Mouse (Mus musculus) embryonic facial prominence, embryonic 12.5 days (tissue): ENCODE data around the gene Lhx4. TPM values are rescaled to one million over a fixed set of nuclear protein-coding genes. Genes with fewer than 3 reads are reported as not detected.
A peak's percentile ranks its signal among the peaks of the same experiment; 100 is the strongest.

Experiments
- ATAC-seq: fragments of 200-750 bp; cut with Nextera tagmentation; 2 replicates; pipeline ENCODE4 v1.8.0; 2017; ENCODE audit not compliant: insufficient number of reproducible peaks, insufficient read depth, low FRiP score, low TSS enrichment
- H3K27ac ChIP-seq: fragments of 300-500 bp; sonication (generic); 2 replicates; pipeline ENCODE4 v1.5.1; 2016; ENCODE audit warnings: mild to moderate bottlenecking
- H3K27me3 ChIP-seq: fragments of 300-500 bp; sonication (generic); 2 replicates; pipeline ENCODE4 v1.6.1; 2016; ENCODE audit warnings: mild to moderate bottlenecking, moderate library complexity
- H3K36me3 ChIP-seq: fragments of 300-500 bp; sonication (generic); 2 replicates; pipeline ENCODE4 v1.6.1; 2016; ENCODE audit warnings: mild to moderate bottlenecking
- H3K4me1 ChIP-seq: fragments of 300-500 bp; sonication (generic); 2 replicates; pipeline ENCODE4 v1.6.1; 2016
- H3K4me2 ChIP-seq: fragments of 300-500 bp; sonication (generic); replicated peaks from 2 replicates; pipeline ENCODE4 v1.6.1; 2016; ENCODE audit warnings: mild to moderate bottlenecking, moderate library complexity
- H3K4me3 ChIP-seq: fragments of 300-500 bp; sonication (generic); 2 replicates; pipeline ENCODE4 v1.5.1; 2016; ENCODE audit warnings: mild to moderate bottlenecking
- H3K9ac ChIP-seq: fragments of 300-500 bp; sonication (generic); 2 replicates; pipeline ENCODE4 v1.6.1; 2016; ENCODE audit warnings: mild to moderate bottlenecking, moderate library complexity
- H3K9me3 ChIP-seq: fragments of 300-500 bp; sonication (generic); 2 replicates; pipeline ENCODE4 v1.6.1; 2016; ENCODE audit warnings: mild to moderate bottlenecking, moderate library complexity
- WGBS: fragments of 180-500 bp; shearing (Covaris S2); methylation state at CpG from one replicate; pipeline ENCODE4 v1.1.7; 2016; 5-methylcytosine and 5-hydroxymethylcytosine counted together
- polyA plus RNA-seq: library from polyadenylated mRNA; unstranded; fragments of >200 nt; fragmentation: Nextera tagmentation; extraction: Ambion mirVana; gene quantifications from 2 replicates; pipeline ENCODE4 v1.2.1, GENCODE M21; 2016

Lhx4 gene
- polyA plus RNA-seq, 1 experiment from 2014 or later, result 0.14 TPM

DNA sequence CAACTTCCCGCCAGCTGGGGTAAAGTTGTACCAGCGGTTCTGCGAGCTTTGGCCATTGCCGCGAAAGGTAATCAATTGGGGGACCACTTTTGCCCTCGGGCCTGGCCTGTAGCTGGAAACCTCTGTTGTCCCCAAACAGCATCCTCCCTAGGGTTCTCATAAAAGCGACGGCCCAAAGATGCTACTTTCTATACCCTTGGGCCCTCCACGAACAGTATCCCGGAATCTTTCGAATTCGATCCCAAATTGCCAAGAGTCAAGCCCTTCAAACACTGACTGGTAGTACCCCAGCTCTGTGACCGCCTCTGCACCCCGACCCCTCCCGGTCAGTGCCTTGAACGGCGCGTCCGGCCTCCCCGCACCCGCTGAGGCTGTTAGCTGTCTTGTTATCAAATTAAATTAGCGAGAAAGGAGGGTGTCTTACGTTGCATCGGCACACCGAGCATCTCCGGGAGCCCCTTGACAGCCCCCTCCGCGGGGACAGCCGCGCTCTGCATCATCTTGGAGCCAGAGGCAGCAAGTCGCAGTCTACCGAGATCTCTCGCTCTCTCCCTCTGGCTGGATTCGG lies 10.0 kb downstream of the Lhx4 start:
- Histone ChIP-seq H3K4me3 (peak overlapping the region; percentile 47), H3K9ac (no peak overlapping the region), H3K27me3 (peaks cover 86% of the 10 kb centered on the region), H3K9me3 (no peaks in the 10 kb centered on the region), H3K4me1 (peaks cover 28% of the 10 kb centered on the region), H3K4me2 (peak overlapping the region; percentile 92), H3K27ac (no peak overlapping the region), H3K36me3 (no peaks in the 10 kb centered on the region)
- ATAC-seq, result no peak
- WGBS, result under 1% methylated on average over 34 of the region's 34 CpGs

DNA sequence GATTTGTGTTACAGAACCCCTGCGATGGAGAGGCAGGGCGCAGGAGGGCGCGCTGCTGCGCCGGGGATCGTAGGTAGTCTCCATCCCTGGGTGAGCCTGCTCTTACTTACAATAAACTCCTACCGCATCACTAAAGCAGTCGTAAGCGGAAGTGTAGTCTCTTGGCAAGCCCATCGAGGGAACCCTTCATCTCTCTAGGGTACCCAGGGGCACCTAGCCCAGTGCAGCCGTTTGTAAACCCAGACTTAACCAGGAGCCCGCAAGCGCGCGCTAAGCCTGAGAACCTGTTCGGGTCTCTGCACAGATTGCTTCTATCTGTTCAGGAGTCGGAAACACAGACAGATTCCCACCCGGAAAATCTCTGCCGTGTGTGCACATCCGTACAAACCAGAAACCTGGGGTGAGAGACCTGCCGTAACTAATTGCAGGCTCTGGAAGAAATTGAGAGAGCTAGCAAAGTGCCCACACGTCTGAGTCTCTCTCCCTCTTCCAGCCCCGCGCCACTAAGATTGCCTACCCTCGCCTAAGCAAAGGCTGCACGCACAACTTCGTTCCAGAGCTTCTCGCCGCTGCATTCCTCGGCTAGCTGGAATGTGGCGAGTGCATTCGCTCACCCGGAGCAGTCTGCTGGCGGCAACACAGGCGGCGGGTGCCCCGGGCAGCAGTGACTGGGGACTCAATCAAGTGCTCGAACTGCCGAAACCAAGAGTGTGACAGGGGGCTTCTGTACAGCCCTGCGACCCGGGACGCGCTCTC lies 10.7 kb downstream of the Lhx4 start:
- peak overlapping the region; percentile 92 for H3K4me2 ChIP-seq
- H3K27ac ChIP-seq, result no peak overlapping the region
- H3K9ac ChIP-seq, result no peak overlapping the region
- H3K4me3 ChIP-seq, result peak overlapping the region; percentile 47
- under 1% methylated on average over 44 of the region's 44 CpGs for WGBS
- H3K27me3 ChIP-seq, result peaks cover 86% of the 10 kb centered on the region
- 0 out of 2 replicates have a peak, but pooled peaks have one; percentile 29 for ATAC-seq
- H3K4me1 ChIP-seq, result peaks cover 28% of the 10 kb centered on the region
- H3K36me3 ChIP-seq, result no peaks in the 10 kb centered on the region
- H3K9me3 ChIP-seq, result no peaks in the 10 kb centered on the region

DNA sequence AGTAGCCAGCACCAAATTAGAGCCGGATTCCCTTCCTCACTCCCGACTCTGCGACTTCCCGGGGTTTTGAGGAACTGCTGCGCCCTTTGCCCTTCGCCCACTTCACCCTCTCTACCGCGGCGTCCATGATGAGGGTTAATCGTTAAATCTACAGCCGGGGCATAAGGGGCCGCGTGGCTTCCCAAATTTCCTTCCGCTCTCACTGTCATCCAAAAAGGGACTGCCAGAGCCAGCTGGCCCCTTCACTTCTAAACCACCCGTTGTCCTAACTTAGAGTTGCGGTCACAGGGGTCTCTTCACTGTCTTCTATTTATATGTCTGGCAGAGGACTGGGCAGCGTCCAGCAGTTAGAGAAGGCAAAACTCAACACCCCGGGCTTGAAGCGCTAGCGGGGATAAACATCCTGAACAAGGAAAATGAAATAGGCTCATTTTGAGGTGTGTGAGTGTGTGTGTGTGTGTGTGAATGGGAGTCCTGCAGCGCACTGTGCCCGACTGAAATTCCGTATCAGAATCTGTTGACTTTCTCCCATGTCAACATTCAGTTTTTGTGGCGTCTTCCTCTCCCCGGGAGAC lies 13.6 kb downstream of the Lhx4 start:
- H3K27ac ChIP-seq, result no peak overlapping the region
- no peak overlapping the region for H3K4me3 ChIP-seq

DNA sequence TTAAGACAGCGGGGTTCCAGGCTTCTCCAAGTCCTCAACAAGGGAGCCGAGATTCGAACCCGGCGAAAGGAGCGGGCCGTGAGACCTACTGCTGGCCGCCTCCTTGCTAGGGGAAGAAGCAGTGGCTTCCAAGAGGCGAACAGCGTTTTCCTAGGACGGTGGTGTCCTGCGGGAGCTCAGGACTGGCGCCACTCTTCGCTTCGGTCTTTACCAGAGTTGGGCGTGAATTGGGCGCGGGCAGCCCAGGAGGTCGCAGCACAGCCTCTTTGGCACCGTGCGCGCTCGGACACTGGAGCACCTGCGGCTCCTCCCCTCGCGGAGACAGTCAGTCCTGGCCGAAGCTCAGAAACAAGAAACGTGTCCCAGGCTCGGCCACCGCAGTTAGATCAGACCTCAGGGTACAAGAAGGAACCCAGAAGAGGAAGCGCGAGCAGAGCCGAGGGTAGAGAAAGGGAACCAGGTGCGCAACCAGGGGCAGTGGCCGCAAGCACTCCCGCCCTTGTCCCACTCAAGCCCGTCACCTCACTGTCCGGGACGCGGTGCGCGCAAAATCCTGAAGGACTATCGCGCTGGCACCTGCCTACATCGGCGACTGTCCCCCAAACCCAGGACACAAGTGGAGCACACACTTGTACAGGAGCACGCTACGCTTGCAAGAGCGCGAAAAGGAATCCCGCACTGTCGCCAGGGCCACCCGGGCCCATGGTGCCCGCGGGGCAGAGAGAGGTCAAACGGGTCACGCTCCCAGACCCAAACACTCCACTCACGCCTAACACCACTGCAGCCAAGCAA lies 14.3 kb downstream of the Lhx4 start:
- no peak overlapping the region for H3K9ac ChIP-seq
- H3K4me1 ChIP-seq, result peaks cover 17% of the 10 kb centered on the region
- peaks cover 94% of the 10 kb centered on the region for H3K27me3 ChIP-seq
- H3K27ac ChIP-seq, result no peak overlapping the region
- H3K36me3 ChIP-seq, result no peaks in the 10 kb centered on the region
- no peak for ATAC-seq
- H3K4me3 ChIP-seq, result no peak overlapping the region
- no peaks in the 10 kb centered on the region for H3K9me3 ChIP-seq
- under 1% methylated on average over 58 of the region's 58 CpGs for WGBS
- H3K4me2 ChIP-seq, result no peak overlapping the region

More for the DNA sequence above, 13.6 kb downstream of the Lhx4 start:
- Histone ChIP-seq H3K9me3 (no peaks in the 10 kb centered on the region), H3K9ac (no peak overlapping the region), H3K36me3 (no peaks in the 10 kb centered on the region), H3K4me2 (no peak overlapping the region), H3K4me1 (peaks cover 24% of the 10 kb centered on the region), H3K27me3 (peaks cover 94% of the 10 kb centered on the region)
- WGBS, result under 1% methylated on average over 25 of the region's 25 CpGs
- ATAC-seq, result no peak

DNA sequence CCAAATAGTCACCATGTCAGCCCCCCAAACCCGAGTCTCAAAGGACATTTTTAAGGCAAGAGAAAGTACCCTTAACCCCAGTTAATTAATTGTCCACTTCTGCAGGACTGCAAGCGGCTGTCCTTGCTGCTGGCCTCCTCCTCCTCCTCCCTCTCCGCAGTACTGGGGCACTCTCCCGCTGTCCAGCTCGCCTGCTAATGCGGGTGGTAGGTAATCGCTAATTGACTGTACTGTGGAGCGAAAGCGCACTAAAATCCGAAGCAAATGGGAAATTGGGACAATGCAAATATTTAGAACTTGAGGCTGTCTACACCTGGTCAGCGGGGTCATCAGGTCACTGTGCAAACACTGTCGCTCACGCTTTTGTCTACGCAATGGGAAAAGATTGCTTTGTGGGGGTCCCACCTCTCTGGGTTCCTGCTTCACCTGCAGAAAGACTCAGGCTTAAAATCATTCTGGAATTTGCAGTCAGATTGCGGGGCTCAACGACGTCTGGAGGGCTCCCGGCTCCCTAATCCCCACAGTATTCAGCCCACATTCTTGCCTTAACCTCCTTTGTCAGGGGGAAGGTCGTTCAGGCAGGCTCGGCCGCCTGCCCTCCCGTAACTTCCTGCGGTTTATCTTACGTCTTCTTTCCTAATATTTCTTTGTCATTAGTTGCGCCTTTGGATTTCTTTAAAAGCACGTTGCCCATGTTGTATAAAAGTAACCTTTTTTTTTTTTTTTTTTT lies 15.2 kb downstream of the Lhx4 start:
- H3K27ac ChIP-seq, result no peak overlapping the region
- H3K9ac ChIP-seq, result no peak overlapping the region
- H3K4me2 ChIP-seq, result no peak overlapping the region
- peaks cover 94% of the 10 kb centered on the region for H3K27me3 ChIP-seq
- WGBS, result under 1% methylated on average over 26 of the region's 26 CpGs
- H3K4me3 ChIP-seq, result no peak overlapping the region
- H3K4me1 ChIP-seq, result peaks cover 7% of the 10 kb centered on the region
- no peak for ATAC-seq
- no peaks in the 10 kb centered on the region for H3K36me3 ChIP-seq
- H3K9me3 ChIP-seq, result no peaks in the 10 kb centered on the region

DNA sequence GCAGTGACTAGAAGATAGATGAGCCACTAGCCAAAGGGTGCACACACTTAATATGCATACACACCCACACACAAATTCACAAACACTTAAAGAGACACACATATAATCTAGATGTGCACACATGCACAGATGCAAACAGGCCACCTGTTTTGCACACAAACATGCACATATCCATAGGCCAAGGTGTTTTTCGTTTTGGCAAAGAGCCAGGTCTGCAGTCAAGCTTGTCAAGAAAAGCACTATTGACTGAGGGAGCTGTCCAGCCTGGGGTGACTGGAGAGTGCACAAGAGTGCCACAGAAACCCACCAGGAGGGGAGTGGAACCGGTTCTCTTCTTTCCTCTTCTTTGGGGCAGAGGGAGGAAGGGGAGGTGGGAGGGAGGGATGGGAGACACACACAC lies 20.3 kb downstream of the Lhx4 start:
- no peak overlapping the region for H3K9ac ChIP-seq
- no peak overlapping the region for H3K27ac ChIP-seq
- 2% methylated on average over 2 of the region's 2 CpGs for WGBS
- no peaks in the 10 kb centered on the region for H3K4me1 ChIP-seq
- no peak for ATAC-seq
- no peaks in the 10 kb centered on the region for H3K36me3 ChIP-seq
- no peaks in the 10 kb centered on the region for H3K9me3 ChIP-seq
- no peak overlapping the region for H3K4me2 ChIP-seq
- H3K27me3 ChIP-seq, result peaks cover 93% of the 10 kb centered on the region
- no peak overlapping the region for H3K4me3 ChIP-seq

DNA sequence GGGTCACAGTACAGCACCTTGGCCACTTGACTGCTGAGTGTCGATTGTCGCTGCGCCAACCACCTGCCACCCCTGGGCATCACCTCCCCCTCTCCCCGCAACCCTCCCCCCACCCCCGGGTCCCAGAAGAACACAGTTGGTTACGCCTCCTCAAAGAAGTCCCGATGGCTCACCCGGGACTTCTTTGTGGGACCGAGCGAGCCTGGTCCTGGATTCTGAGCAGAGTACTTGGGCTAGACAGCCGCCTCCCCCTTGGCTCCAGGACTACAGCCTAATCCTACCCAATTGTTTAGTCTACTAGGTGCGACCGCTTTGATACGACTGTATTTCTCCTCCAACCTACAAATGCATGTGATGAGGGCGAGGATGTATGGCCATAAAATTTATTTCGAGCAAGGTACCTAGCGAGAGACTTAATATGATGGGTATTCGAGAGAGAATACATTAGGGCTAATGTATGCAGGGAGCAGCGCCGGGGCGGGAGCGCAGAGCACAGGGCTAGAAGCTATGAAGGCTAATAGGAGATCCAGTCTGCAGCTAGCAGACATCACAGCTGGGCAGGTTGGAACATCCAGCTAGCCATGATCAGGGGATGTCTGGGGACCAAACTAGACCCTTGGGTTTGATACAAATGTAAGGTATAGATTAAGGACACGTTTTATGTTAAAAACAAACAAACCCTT lies 22.2 kb downstream of the Lhx4 start:
- no peak for ATAC-seq
- H3K4me2 ChIP-seq, result no peak overlapping the region
- H3K27ac ChIP-seq, result no peak overlapping the region
- H3K36me3 ChIP-seq, result no peaks in the 10 kb centered on the region
- H3K4me1 ChIP-seq, result no peaks in the 10 kb centered on the region
- H3K9ac ChIP-seq, result no peak overlapping the region
- WGBS, result 2% methylated on average over 23 of the region's 23 CpGs
- H3K4me3 ChIP-seq, result no peak overlapping the region
- H3K9me3 ChIP-seq, result 0 out of 2 replicates have a peak, but pooled peaks cover 4% of the 10 kb centered on the region
- H3K27me3 ChIP-seq, result peaks cover 88% of the 10 kb centered on the region

DNA sequence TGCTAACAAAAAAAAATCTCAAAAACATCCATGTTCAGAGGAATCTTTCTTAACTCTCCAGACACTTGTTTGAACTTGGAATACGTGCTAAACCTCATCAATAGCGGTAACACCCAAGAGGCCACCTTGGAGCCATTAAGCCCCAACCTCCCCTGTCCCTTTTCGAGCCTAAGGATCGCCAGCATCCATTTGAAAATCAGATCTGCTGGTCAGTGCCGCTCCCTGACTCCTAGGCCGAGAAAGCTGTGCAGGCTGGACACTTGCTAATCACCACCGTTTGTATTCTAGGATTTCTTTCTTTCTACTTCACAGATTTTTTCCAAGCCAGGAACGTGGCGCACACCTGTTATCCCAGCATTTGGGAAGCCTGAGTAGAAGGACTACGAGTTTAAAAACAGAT lies 23.7 kb downstream of the Lhx4 start:
- 0 out of 2 replicates have a peak, but pooled peaks cover 4% of the 10 kb centered on the region for H3K9me3 ChIP-seq
- H3K9ac ChIP-seq, result no peak overlapping the region
- H3K4me2 ChIP-seq, result no peak overlapping the region
- 25% methylated on average over 10 of the region's 10 CpGs for WGBS
- peaks cover under 1% of the 10 kb centered on the region for H3K4me1 ChIP-seq
- no peaks in the 10 kb centered on the region for H3K36me3 ChIP-seq
- ATAC-seq, result no peak
- no peak overlapping the region for H3K4me3 ChIP-seq
- no peak overlapping the region for H3K27ac ChIP-seq
- H3K27me3 ChIP-seq, result peaks cover 90% of the 10 kb centered on the region

DNA sequence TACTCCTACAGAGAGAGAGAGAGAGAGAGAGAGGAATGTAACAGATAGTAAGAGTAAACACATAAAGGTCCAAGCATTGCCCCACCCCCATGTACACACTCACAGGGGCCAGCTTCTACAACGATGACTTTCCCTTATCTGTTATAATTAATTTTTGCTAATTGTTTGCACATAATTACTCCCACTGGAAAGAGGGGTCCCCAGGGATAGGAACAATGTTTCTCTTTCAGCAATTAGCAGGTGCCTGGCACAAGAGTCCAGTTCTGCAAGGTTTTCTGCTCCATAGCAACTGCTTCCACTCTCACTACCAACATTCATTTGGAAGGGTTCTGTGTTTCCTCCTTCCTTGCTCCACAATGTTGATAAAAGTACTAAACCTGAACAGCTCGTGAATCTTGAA lies 25.6 kb downstream of the Lhx4 start:
- H3K36me3 ChIP-seq, result no peaks in the 10 kb centered on the region
- H3K4me1 ChIP-seq, result peaks cover 2% of the 10 kb centered on the region
- H3K9ac ChIP-seq, result no peak overlapping the region
- no peak overlapping the region for H3K4me3 ChIP-seq
- no peak overlapping the region for H3K27ac ChIP-seq
- no peak overlapping the region for H3K4me2 ChIP-seq
- WGBS, result 76% methylated on average over 2 of the region's 2 CpGs
- H3K9me3 ChIP-seq, result 0 out of 2 replicates have a peak, but pooled peaks cover 4% of the 10 kb centered on the region
- ATAC-seq, result no peak
- peaks cover 79% of the 10 kb centered on the region for H3K27me3 ChIP-seq

DNA sequence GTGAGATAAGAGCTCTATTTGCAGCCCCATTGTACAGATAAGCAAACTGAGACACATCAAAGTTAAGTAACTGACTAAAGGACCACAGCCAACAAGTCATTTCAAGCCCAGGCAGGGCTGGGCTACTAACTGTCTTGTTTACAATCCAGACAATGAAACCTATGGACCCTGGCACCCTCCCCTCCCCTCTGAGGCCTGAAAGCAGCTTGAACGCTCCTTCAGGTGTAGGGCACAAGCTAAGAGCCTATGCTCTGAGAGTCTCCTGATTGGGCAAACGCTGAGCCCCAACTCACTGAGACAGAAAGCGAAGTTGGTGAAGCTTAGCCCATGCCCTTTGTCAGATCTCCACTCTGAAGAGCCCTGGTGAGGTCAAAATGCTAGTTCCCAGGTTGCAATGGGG lies 27.2 kb downstream of the Lhx4 start:
- no peak for ATAC-seq
- Histone ChIP-seq H3K9ac (no peak overlapping the region), H3K4me1 (peaks cover 2% of the 10 kb centered on the region), H3K4me3 (no peak overlapping the region), H3K36me3 (no peaks in the 10 kb centered on the region), H3K9me3 (0 out of 2 replicates have a peak, but pooled peaks cover 4% of the 10 kb centered on the region), H3K4me2 (no peak overlapping the region), H3K27me3 (peaks cover 69% of the 10 kb centered on the region), H3K27ac (no peak overlapping the region)
- WGBS, result 65% methylated on average over 3 of the region's 3 CpGs
